Mouse (Mus musculus): Measurements from ENCODE around the gene Ybey. TPM values are rescaled to one million over a fixed set of nuclear protein-coding genes. Genes with fewer than 3 reads are reported as not detected.

Ybey gene
- polyA plus RNA-seq, 1 experiment from 2014 or later, result 7.9 TPM

- no peak overlapping the region for H3K4me3 ChIP-seq
- H3K36me3 ChIP-seq (ENCODE audit: poor library complexity, severe bottlenecking), result peaks cover 56% of the 10 kb centered on the region
- H3K4me1 ChIP-seq, result peaks cover 19% of the 10 kb centered on the region
- H3K27ac ChIP-seq, result no peak overlapping the region
- no peak overlapping the region for H3K4me2 ChIP-seq
- no peak overlapping the region for H3K9ac ChIP-seq
- H3K9me3 ChIP-seq (replicated peaks), result no peaks in the 10 kb centered on the region
- H3K27me3 ChIP-seq, result no peaks in the 10 kb centered on the region
- no peak for ATAC-seq
- 95% methylated on average over 9 of the region's 9 CpGs for WGBS
Measured at GRCm38 (mm10) chr10:76439107-76439890, 29.6 kb downstream of the Ybey start.

- ATAC-seq, result no peak
- no peaks in the 10 kb centered on the region for H3K27me3 ChIP-seq
- no peak overlapping the region for H3K9ac ChIP-seq
- peaks cover 98% of the 10 kb centered on the region for H3K36me3 ChIP-seq (ENCODE audit: poor library complexity, severe bottlenecking)
- WGBS, result 91% methylated on average over 11 of the region's 11 CpGs
- no peak overlapping the region for H3K27ac ChIP-seq
- no peak overlapping the region for H3K4me3 ChIP-seq
- H3K9me3 ChIP-seq (replicated peaks), result no peaks in the 10 kb centered on the region
- no peaks in the 10 kb centered on the region for H3K4me1 ChIP-seq
- H3K4me2 ChIP-seq, result no peak overlapping the region
Measured at GRCm38 (mm10) chr10:76433925-76434324, 35.0 kb downstream of the Ybey start.

DNA sequence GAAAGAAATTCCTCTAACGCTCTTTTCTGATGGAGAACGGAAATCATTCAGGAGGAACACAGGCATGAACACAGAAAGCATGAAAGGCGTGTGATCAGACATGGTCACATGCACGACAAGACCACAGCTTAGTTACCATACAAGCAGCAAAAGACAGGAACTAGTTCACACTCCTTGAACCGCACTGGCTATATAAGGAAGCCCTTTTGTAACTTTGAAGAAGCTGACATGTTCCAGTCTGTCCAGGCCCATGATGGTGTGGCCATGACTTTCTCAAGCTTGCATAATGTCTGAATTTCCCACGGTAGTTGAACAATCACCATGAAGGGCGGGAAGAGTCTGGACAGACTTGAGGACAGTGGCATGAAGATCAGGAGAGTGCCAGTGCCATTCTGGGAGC is 43.2 kb downstream of the Ybey start:
- Histone ChIP-seq H3K9me3 (replicated peaks) (no peaks in the 10 kb centered on the region), H3K27me3 (no peaks in the 10 kb centered on the region), H3K27ac (no peak overlapping the region), H3K4me2 (no peak overlapping the region), H3K4me1 (no peaks in the 10 kb centered on the region), H3K4me3 (no peak overlapping the region), H3K36me3 (ENCODE audit: poor library complexity, severe bottlenecking) (peaks cover 95% of the 10 kb centered on the region), H3K9ac (no peak overlapping the region)
- ATAC-seq, result no peak
- 93% methylated on average over 7 of the region's 7 CpGs for WGBS

DNA sequence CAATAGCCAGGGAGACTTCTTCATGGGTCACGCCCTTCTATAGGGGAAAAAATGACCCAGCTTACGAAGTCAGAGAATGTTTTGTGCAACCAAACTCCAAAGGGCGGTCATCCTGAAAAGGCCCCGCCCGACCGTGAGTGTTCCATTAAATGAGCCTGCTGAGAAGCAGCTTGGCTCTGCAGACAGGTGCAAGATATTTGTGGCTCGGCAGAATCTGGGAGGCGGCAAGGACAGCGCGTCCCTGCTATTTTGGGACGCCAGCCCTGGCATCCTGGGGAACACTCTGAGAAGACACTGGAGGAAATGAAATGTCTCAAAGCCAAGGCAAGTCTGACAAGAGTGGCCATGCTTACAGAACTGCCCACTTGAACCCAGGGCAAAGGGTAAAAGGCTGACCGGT is 52.1 kb downstream of the Ybey start:
- H3K4me3 ChIP-seq, result no peak overlapping the region
- no peak overlapping the region for H3K27ac ChIP-seq
- H3K36me3 ChIP-seq (ENCODE audit: poor library complexity, severe bottlenecking), result peaks cover 97% of the 10 kb centered on the region
- no peaks in the 10 kb centered on the region for H3K4me1 ChIP-seq
- no peaks in the 10 kb centered on the region for H3K27me3 ChIP-seq
- WGBS, result 91% methylated on average over 12 of the region's 12 CpGs
- no peaks in the 10 kb centered on the region for H3K9me3 ChIP-seq (replicated peaks)
- H3K9ac ChIP-seq, result no peak overlapping the region
- no peak for ATAC-seq
- no peak overlapping the region for H3K4me2 ChIP-seq

Other genes starting within 250 kb of the Ybey start
- 173 and 181 TPM in 2 replicates for gene Prmt2, start 231.2 kb downstream of the Ybey start, polyA plus RNA-seq (2015; fragmentation: Nextera tagmentation; extraction: Ambion mirVana)
- gene S100b, start 215.3 kb downstream of the Ybey start, polyA plus RNA-seq (2015; fragmentation: Nextera tagmentation; extraction: Ambion mirVana), result 0.47 TPM in 1 of 2 replicates, not detected in the other
- gene Dip2a, start 123.8 kb downstream of the Ybey start, polyA plus RNA-seq (2015; fragmentation: Nextera tagmentation; extraction: Ambion mirVana), result 10.2 and 10.4 TPM in 2 replicates
- 2.1 TPM in 1 of 2 replicates, not detected in the other for gene AC141477.1, start 28.7 kb downstream of the Ybey start, polyA plus RNA-seq (2015; fragmentation: Nextera tagmentation; extraction: Ambion mirVana)
- 14.8 and 15.0 TPM in 2 replicates for gene Pcnt, start 26.3 kb downstream of the Ybey start, polyA plus RNA-seq (2015; fragmentation: Nextera tagmentation; extraction: Ambion mirVana)
- not detected in 2 replicates for gene 2610028H24Rik, start 20.0 kb downstream of the Ybey start, polyA plus RNA-seq (2015; fragmentation: Nextera tagmentation; extraction: Ambion mirVana)
- gene Mcm3ap, start 187 bp downstream of the Ybey start, polyA plus RNA-seq (2015; fragmentation: Nextera tagmentation; extraction: Ambion mirVana), result 68.0 and 71.3 TPM in 2 replicates
- 48.4 and 51.6 TPM in 2 replicates for gene Lss, start 62.5 kb upstream of the Ybey start, polyA plus RNA-seq (2015; fragmentation: Nextera tagmentation; extraction: Ambion mirVana)
- 0.22 TPM in 1 of 2 replicates, not detected in the other for gene Spatc1l, start 93.2 kb upstream of the Ybey start, polyA plus RNA-seq (2015; fragmentation: Nextera tagmentation; extraction: Ambion mirVana)
- not detected in 2 replicates for gene Ftcd, start 106.5 kb upstream of the Ybey start, polyA plus RNA-seq (2015; fragmentation: Nextera tagmentation; extraction: Ambion mirVana)
- gene Col6a2, start 154.5 kb upstream of the Ybey start, polyA plus RNA-seq (2015; fragmentation: Nextera tagmentation; extraction: Ambion mirVana), result 4.4 and 5.4 TPM in 2 replicates